Mouse (Mus musculus): ENCODE results near the gene Rnf185.

Gene Rnf185

GRCm38 (mm10) chr11:3444875-3445274 is 7.3 kb downstream of the Rnf185 start:
- in situ Hi-C loops (cut with MboI, MseI) = no loop called here

GRCm38 (mm10) chr11:3443091-3443490 is 9.1 kb downstream of the Rnf185 start:
- in situ Hi-C loops (cut with MboI, MseI) = no loop called here

GRCm38 (mm10) chr11:3442677-3443076 is 9.5 kb downstream of the Rnf185 start:
- in situ Hi-C loops (cut with MboI, MseI) = no loop called here

- in situ Hi-C loops (cut with MboI, MseI) = no loop called here
These were observed 10.3 kb downstream of the Rnf185 start for GRCm38 (mm10) chr11:3441696-3442443.

- in situ Hi-C loops (cut with MboI, MseI) = no loop called here
These were observed 14.5 kb downstream of the Rnf185 start for GRCm38 (mm10) chr11:3437621-3438020.

- in situ Hi-C loops (cut with MboI, MseI) = no loop called here
These were observed 18.4 kb downstream of the Rnf185 start for GRCm38 (mm10) chr11:3433809-3434208.

GRCm38 (mm10) chr11:3431976-3432603 is 20.1 kb downstream of the Rnf185 start:
- in situ Hi-C loops (cut with MboI, MseI) = no loop called here

GRCm38 (mm10) chr11:3431515-3431914 is 20.6 kb downstream of the Rnf185 start:
- in situ Hi-C loops (cut with MboI, MseI) = no loop called here

- in situ Hi-C loops (cut with MboI, MseI) = no loop called here
These were observed 23.5 kb downstream of the Rnf185 start for GRCm38 (mm10) chr11:3428632-3429031.

GRCm38 (mm10) chr11:3427697-3428230 is 24.4 kb downstream of the Rnf185 start:
- in situ Hi-C loops (cut with MboI, MseI) = no loop called here

- in situ Hi-C loops (cut with MboI, MseI) = no loop called here
These were observed 29.9 kb downstream of the Rnf185 start for GRCm38 (mm10) chr11:3422242-3422641.

- in situ Hi-C loops (cut with MboI, MseI) = no loop called here
These were observed 33.4 kb downstream of the Rnf185 start for GRCm38 (mm10) chr11:3418741-3419140.

- in situ Hi-C loops (cut with MboI, MseI) = no loop called here
These were observed 34.4 kb downstream of the Rnf185 start for GRCm38 (mm10) chr11:3417795-3418194.

GRCm38 (mm10) chr11:3416399-3416798 is 35.8 kb downstream of the Rnf185 start:
- in situ Hi-C loops (cut with MboI, MseI) = no loop called here

- in situ Hi-C loops (cut with MboI, MseI) = no loop called here
These were observed 40.1 kb downstream of the Rnf185 start for GRCm38 (mm10) chr11:3412111-3412510.

GRCm38 (mm10) chr11:3408997-3409732 is 43.0 kb downstream of the Rnf185 start, which contains the start of gene Limk2:
TSS of gene Limk2 (minus strand) at chr11:3409189.
- in situ Hi-C loops (cut with MboI, MseI) = no loop called here

GRCm38 (mm10) chr11:3408131-3408996 is 43.8 kb downstream of the Rnf185 start:
- in situ Hi-C loops (cut with MboI, MseI) = no loop called here

- in situ Hi-C loops (cut with MboI, MseI) = no loop called here
These were observed 47.7 kb downstream of the Rnf185 start for GRCm38 (mm10) chr11:3404287-3405047.

- in situ Hi-C loops (cut with MboI, MseI) = no loop called here
These were observed 49.1 kb downstream of the Rnf185 start for GRCm38 (mm10) chr11:3403024-3403423.

- in situ Hi-C loops (cut with MboI, MseI) = no loop called here
These were observed 53.8 kb downstream of the Rnf185 start for GRCm38 (mm10) chr11:3398318-3398717.
